Mouse (Mus musculus) forebrain, embryonic 12.5 days (tissue): Measurements from ENCODE around the gene Ap5m1. TPM values are rescaled to one million over a fixed set of nuclear protein-coding genes. Genes with fewer than 3 reads are reported as not detected.
A peak's percentile ranks its signal among the peaks of the same experiment; 100 is the strongest.

ENCODE experiments used
- ATAC-seq: fragments of 200-750 bp; cut with Nextera tagmentation; 2 replicates; pipeline ENCODE4 v1.8.0; 2017; ENCODE audit warnings: moderate TSS enrichment; ENCODE audit not compliant: low FRiP score
- H3K27ac ChIP-seq: fragments of 300-500 bp; sonication (generic); 2 replicates; pipeline ENCODE4 v1.5.1; 2016; ENCODE audit warnings: mild to moderate bottlenecking
- H3K27me3 ChIP-seq: fragments of 300-500 bp; sonication (generic); 2 replicates; pipeline ENCODE4 v1.6.1; 2016; ENCODE audit warnings: mild to moderate bottlenecking
- H3K36me3 ChIP-seq: fragments of 300-500 bp; sonication (generic); replicated peaks from 2 replicates; pipeline ENCODE4 v1.6.1; 2016; ENCODE audit warnings: mild to moderate bottlenecking
- H3K4me1 ChIP-seq: fragments of 300-500 bp; sonication (generic); 2 replicates; pipeline ENCODE4 v1.6.1; 2016
- H3K4me2 ChIP-seq: fragments of 300-500 bp; sonication (generic); 2 replicates; pipeline ENCODE4 v1.6.1; 2016; ENCODE audit warnings: mild to moderate bottlenecking, moderate library complexity
- H3K4me3 ChIP-seq: fragments of 300-500 bp; sonication (generic); replicated peaks from 2 replicates; pipeline ENCODE4 v1.5.1; 2016; ENCODE audit warnings: mild to moderate bottlenecking
- H3K9ac ChIP-seq: fragments of 300-500 bp; sonication (generic); 2 replicates; pipeline ENCODE4 v1.6.1; 2016; ENCODE audit warnings: mild to moderate bottlenecking
- H3K9me3 ChIP-seq: fragments of 300-500 bp; sonication (generic); 2 replicates; pipeline ENCODE4 v1.6.1; 2016
- WGBS: fragments of 180-500 bp; shearing (Covaris S2); methylation state at CpG from one replicate; pipeline ENCODE4 v1.1.7; 2016; 5-methylcytosine and 5-hydroxymethylcytosine counted together
- polyA plus RNA-seq: library from polyadenylated mRNA; unstranded; fragments of >200 nt; fragmentation: Nextera tagmentation; extraction: Ambion mirVana; gene quantifications from 2 replicates; pipeline ENCODE4 v1.2.1, GENCODE M21; 2016

Gene Ap5m1
- polyA plus RNA-seq: 33.4 and 35.3 TPM in 2 replicates

GRCm38 (mm10) chr14:49065529-49066273 lies at the start of gene Ap5m1:
Ap5m1 (plus strand) TSS chr14:49066097.
- Histone ChIP-seq H3K4me2 (peak within 1 kb of the TSS; percentile 59), H3K27me3 (no peaks in the 10 kb centered on the region), H3K4me3 (peak within 1 kb of the TSS; percentile 91), H3K36me3 (no peaks in the 10 kb centered on the region), H3K4me1 (peaks cover 25% of the 10 kb centered on the region), H3K9ac (peak within 1 kb of the TSS; percentile 97), H3K27ac (peak within 1 kb of the TSS; percentile 99), H3K9me3 (no peaks in the 10 kb centered on the region)
- no peak; the same call in 1 of the 2 replicates for ATAC-seq
- 1% methylated on average over 50 of the region's 62 CpGs for WGBS

GRCm38 (mm10) chr14:49019765-49020164 lies 46.1 kb upstream of the Ap5m1 start:
- no peaks in the 10 kb centered on the region for H3K9me3 ChIP-seq
- H3K27ac ChIP-seq: no peak overlapping the region
- no peak overlapping the region for H3K4me3 ChIP-seq
- WGBS: 91% methylated on average over 5 of the region's 5 CpGs
- no peak overlapping the region for H3K9ac ChIP-seq
- H3K36me3 ChIP-seq: peaks cover 30% of the 10 kb centered on the region
- no peak overlapping the region for H3K4me2 ChIP-seq
- no peaks in the 10 kb centered on the region for H3K27me3 ChIP-seq
- no peak for ATAC-seq
- no peaks in the 10 kb centered on the region for H3K4me1 ChIP-seq

- Histone ChIP-seq H3K4me2 (no peak overlapping the region), H3K27me3 (no peaks in the 10 kb centered on the region), H3K27ac (no peak overlapping the region), H3K4me3 (no peak overlapping the region), H3K9me3 (no peaks in the 10 kb centered on the region), H3K4me1 (no peaks in the 10 kb centered on the region), H3K36me3 (peaks cover 16% of the 10 kb centered on the region), H3K9ac (no peak overlapping the region)
- WGBS: 88% methylated on average over 6 of the region's 6 CpGs
- ATAC-seq: no peak
These were observed 38.7 kb upstream of the Ap5m1 start for GRCm38 (mm10) chr14:49027040-49027778.

GRCm38 (mm10) chr14:49027779-49028368 lies 38.0 kb upstream of the Ap5m1 start:
- peaks cover 17% of the 10 kb centered on the region for H3K36me3 ChIP-seq
- no peak overlapping the region for H3K27ac ChIP-seq
- H3K27me3 ChIP-seq: no peaks in the 10 kb centered on the region
- no peak for ATAC-seq
- no peaks in the 10 kb centered on the region for H3K9me3 ChIP-seq
- H3K4me1 ChIP-seq: no peaks in the 10 kb centered on the region
- H3K9ac ChIP-seq: no peak overlapping the region
- no peak overlapping the region for H3K4me3 ChIP-seq
- no peak overlapping the region for H3K4me2 ChIP-seq
- 55% methylated on average over 3 of the region's 3 CpGs for WGBS

GRCm38 (mm10) chr14:49028991-49029390 lies 36.9 kb upstream of the Ap5m1 start:
- 95% methylated on average over 5 of the region's 5 CpGs for WGBS
- Histone ChIP-seq H3K4me3 (no peak overlapping the region), H3K9ac (no peak overlapping the region), H3K36me3 (peaks cover 21% of the 10 kb centered on the region), H3K4me2 (no peak overlapping the region), H3K27me3 (no peaks in the 10 kb centered on the region), H3K27ac (no peak overlapping the region), H3K4me1 (no peaks in the 10 kb centered on the region), H3K9me3 (no peaks in the 10 kb centered on the region)
- no peak for ATAC-seq

GRCm38 (mm10) chr14:49045610-49046009 lies 20.3 kb upstream of the Ap5m1 start:
- no peak overlapping the region for H3K4me3 ChIP-seq
- no peaks in the 10 kb centered on the region for H3K27me3 ChIP-seq
- no peak overlapping the region for H3K9ac ChIP-seq
- peaks cover 10% of the 10 kb centered on the region; the same call in 1 of the 2 replicates for H3K36me3 ChIP-seq
- no peak overlapping the region for H3K4me2 ChIP-seq
- no peak for ATAC-seq
- H3K9me3 ChIP-seq: no peaks in the 10 kb centered on the region
- H3K27ac ChIP-seq: no peak overlapping the region
- no peaks in the 10 kb centered on the region for H3K4me1 ChIP-seq
- WGBS: 92% methylated on average over 4 of the region's 4 CpGs

- no peak overlapping the region for H3K4me2 ChIP-seq
- H3K4me1 ChIP-seq: no peaks in the 10 kb centered on the region
- H3K9me3 ChIP-seq: no peaks in the 10 kb centered on the region
- peaks cover 15% of the 10 kb centered on the region for H3K36me3 ChIP-seq
- H3K27ac ChIP-seq: no peak overlapping the region
- no peak overlapping the region for H3K9ac ChIP-seq
- no peak overlapping the region for H3K4me3 ChIP-seq
- no peaks in the 10 kb centered on the region for H3K27me3 ChIP-seq
- ATAC-seq: no peak
These were observed 16.4 kb upstream of the Ap5m1 start for GRCm38 (mm10) chr14:49049492-49049891.

- Histone ChIP-seq H3K36me3 (no peaks in the 10 kb centered on the region), H3K27me3 (no peaks in the 10 kb centered on the region), H3K4me1 (peaks cover 22% of the 10 kb centered on the region), H3K4me2 (no peak overlapping the region), H3K9ac (no peak overlapping the region), H3K27ac (no peak overlapping the region), H3K9me3 (no peaks in the 10 kb centered on the region), H3K4me3 (no peak overlapping the region)
- ATAC-seq: no peak
- WGBS: 83% methylated on average over 2 of the region's 2 CpGs
These were observed 2.1 kb upstream of the Ap5m1 start for GRCm38 (mm10) chr14:49063838-49064237.

- H3K4me3 ChIP-seq: peak within 1 kb of the TSS; percentile 91
- H3K4me1 ChIP-seq: peaks cover 25% of the 10 kb centered on the region
- no peaks in the 10 kb centered on the region for H3K36me3 ChIP-seq
- H3K9ac ChIP-seq: peak within 1 kb of the TSS; percentile 97
- peak; percentile 96 for ATAC-seq
- H3K27me3 ChIP-seq: no peaks in the 10 kb centered on the region
- peak within 1 kb of the TSS; percentile 59 for H3K4me2 ChIP-seq
- WGBS: under 1% methylated on average over 53 of the region's 53 CpGs
- no peaks in the 10 kb centered on the region for H3K9me3 ChIP-seq
- H3K27ac ChIP-seq: peak within 1 kb of the TSS; percentile 99
These were observed 452 bp downstream of the Ap5m1 start, which contains the start of gene Exoc5 for GRCm38 (mm10) chr14:49066274-49066823. Exoc5 (minus strand) TSS chr14:49066653.

GRCm38 (mm10) chr14:49072837-49073236 lies 6.9 kb downstream of the Ap5m1 start:
- Histone ChIP-seq H3K4me3 (no peak overlapping the region), H3K9ac (no peak overlapping the region), H3K36me3 (peaks cover 11% of the 10 kb centered on the region), H3K9me3 (no peaks in the 10 kb centered on the region), H3K27me3 (no peaks in the 10 kb centered on the region), H3K4me1 (peaks cover 6% of the 10 kb centered on the region), H3K27ac (no peak overlapping the region), H3K4me2 (no peak overlapping the region)
- WGBS: 97% methylated on average over 2 of the region's 2 CpGs
- no peak for ATAC-seq

- no peaks in the 10 kb centered on the region for H3K27me3 ChIP-seq
- H3K4me3 ChIP-seq: no peak overlapping the region
- no peak overlapping the region for H3K4me2 ChIP-seq
- H3K27ac ChIP-seq: no peak overlapping the region
- peaks cover 11% of the 10 kb centered on the region for H3K36me3 ChIP-seq
- 94% methylated on average over 7 of the region's 7 CpGs for WGBS
- no peak overlapping the region for H3K9ac ChIP-seq
- H3K9me3 ChIP-seq: no peaks in the 10 kb centered on the region
- no peak for ATAC-seq
- peaks cover 3% of the 10 kb centered on the region; the same call in 1 of the 2 replicates for H3K4me1 ChIP-seq
These were observed 8.0 kb downstream of the Ap5m1 start for GRCm38 (mm10) chr14:49073896-49074295.

- ATAC-seq: no peak
- peaks cover 11% of the 10 kb centered on the region for H3K36me3 ChIP-seq
- no peak overlapping the region for H3K4me3 ChIP-seq
- no peak overlapping the region for H3K27ac ChIP-seq
- H3K4me1 ChIP-seq: peaks cover 3% of the 10 kb centered on the region; the same call in 1 of the 2 replicates
- no peaks in the 10 kb centered on the region for H3K27me3 ChIP-seq
- 66% methylated on average over 2 of the region's 2 CpGs for WGBS
- no peak overlapping the region for H3K4me2 ChIP-seq
- H3K9ac ChIP-seq: no peak overlapping the region
- no peaks in the 10 kb centered on the region for H3K9me3 ChIP-seq
These were observed 8.5 kb downstream of the Ap5m1 start for GRCm38 (mm10) chr14:49074361-49074760.
